Mouse (Mus musculus) adrenal gland, postnatal 4 days (tissue): ENCODE data around the gene Coro7. TPM values are rescaled to one million over a fixed set of nuclear protein-coding genes. Genes with fewer than 3 reads are reported as not detected.
"Not testable (repeated sequence)": the region's sequence is repeated elsewhere in the genome, so short reads cannot be mapped to it uniquely, and the experiment has no call there.

Experiments used
- DNase-seq, 2 experiments: peaks; one replicate each; pipeline ENCODE4 v3.0.0; 2021 to 2022; ENCODE audit warnings: low spot score in 2 of 2, mixed read lengths in 2 of 2
- long read RNA-seq, 2 experiments: library from polyadenylated mRNA; stranded (forward); transcript quantifications; one replicate each; pipeline ENCODE4 v2.0.0; 2021
- total RNA-seq, 2 experiments: library from RNA; stranded (reverse); gene quantifications; 2 replicates each; pipeline ENCODE4 v1.2.3; 2021

Coro7 gene
- total RNA-seq = 10 to 100 TPM; 32.8 to 42.6 TPM
- long read RNA-seq, experiment 1, full-length matches to known transcripts = 3 of 10 reads
- long read RNA-seq, experiment 1, partial matches to known transcripts = 5 of 10 reads
- long read RNA-seq, experiment 1, other reads (novel, unspliced or antisense) = 2 of 10 reads
- long read RNA-seq, experiment 2, full-length matches to known transcripts = 6 of 25 reads
- long read RNA-seq, experiment 2, partial matches to known transcripts = 9 of 25 reads
- long read RNA-seq, experiment 2, other reads (novel, unspliced or antisense) = 10 of 25 reads

GRCm38 (mm10) chr16:4679121-4680018, at the start of gene Coro7:
Coro7 (minus strand) TSS chr16:4679777.
- peak; percentile 52 to 75 for DNase-seq

DNA sequence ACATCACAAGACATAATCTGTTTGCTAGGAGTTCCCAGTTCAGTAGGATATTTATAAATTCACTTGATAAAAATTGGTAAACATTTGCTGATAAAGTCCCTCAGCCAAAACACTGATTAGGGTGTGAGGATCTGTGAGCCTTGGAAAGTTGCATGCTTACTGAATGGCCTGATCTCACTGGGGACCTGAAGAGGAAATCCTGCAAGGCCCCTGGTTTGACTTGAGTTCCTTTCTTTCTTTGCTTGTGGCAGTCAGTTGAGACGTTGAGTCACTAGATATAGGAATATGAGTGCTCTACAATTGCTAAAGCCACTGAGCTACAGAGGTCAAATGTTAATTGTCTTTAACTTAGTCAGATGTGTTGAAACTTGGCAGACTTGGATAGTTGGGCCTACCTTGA, 48.4 kb upstream of the Coro7 start:
- DNase-seq = no peak

- DNase-seq = no peak
These were observed 47.9 kb upstream of the Coro7 start for GRCm38 (mm10) chr16:4727526-4727925.

GRCm38 (mm10) chr16:4726528-4727128, 47.1 kb upstream of the Coro7 start:
- peak in 1 of 2 experiments; percentile 17 for DNase-seq

DNA sequence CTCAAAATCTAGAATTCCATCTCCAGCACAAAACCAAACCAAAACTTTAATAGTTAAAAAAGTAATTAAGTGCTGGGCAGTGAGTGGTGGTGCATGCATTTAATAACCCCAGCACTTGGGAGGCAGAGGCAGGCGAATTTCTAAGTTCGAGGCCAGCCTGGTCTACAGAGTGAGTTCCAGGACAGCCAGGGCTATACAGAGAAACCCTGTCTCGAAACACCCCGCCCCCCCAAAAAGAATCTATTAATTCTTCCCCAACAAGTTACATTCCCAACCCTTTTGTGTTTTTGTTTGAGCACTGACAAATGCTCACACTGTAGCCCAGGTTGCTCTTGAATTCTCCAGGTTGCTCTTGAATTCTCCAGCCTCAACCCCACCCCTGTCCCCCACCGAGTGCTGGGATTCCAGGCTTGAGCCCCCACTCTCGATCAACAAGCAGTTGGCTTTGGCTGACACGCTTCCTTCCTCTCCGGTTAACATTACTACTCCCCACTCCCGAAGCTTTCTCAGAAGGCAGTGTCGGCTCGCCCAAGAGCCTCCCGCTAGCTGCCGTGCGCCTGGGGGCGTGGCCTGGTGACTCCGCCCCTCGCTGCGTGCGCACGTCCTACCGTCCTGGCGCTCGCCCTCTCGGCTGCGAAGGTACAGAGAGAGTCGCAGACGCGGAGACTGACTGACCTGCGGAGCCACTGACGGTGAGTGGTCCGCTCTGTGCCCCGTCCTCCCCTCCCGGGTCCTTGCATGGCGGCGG, 46.4 kb upstream of the Coro7 start, which contains the start of gene Hmox2:
Gene Hmox2, plus strand, starts transcription at position 582 of the 748 bp plus-strand sequence.
- peak; percentile 87 to 91 for DNase-seq

DNA sequence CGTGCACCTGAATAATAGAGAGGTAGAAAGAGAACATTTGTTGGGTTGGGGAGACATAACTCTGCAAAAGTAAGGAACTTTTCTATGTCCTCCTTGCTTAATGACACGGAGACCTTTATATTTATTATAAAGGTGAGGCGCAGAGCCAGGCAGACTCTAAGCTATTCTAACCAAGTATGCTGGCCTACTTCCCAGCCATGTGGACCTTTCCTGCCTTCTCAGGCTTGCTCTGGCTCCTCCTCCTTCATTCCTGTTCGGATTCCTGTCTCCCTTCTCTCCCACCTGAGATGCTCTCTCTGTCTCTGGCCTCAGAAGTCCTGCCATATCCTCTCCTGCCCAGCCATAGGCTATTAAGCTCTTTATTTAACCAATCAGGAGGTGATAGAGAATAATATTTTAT, 45.7 kb upstream of the Coro7 start:
- no peak for DNase-seq

- DNase-seq = no peak
These were observed 43.3 kb upstream of the Coro7 start for GRCm38 (mm10) chr16:4722915-4723209.

GRCm38 (mm10) chr16:4722128-4722914, 42.7 kb upstream of the Coro7 start:
- DNase-seq = no peak

DNA sequence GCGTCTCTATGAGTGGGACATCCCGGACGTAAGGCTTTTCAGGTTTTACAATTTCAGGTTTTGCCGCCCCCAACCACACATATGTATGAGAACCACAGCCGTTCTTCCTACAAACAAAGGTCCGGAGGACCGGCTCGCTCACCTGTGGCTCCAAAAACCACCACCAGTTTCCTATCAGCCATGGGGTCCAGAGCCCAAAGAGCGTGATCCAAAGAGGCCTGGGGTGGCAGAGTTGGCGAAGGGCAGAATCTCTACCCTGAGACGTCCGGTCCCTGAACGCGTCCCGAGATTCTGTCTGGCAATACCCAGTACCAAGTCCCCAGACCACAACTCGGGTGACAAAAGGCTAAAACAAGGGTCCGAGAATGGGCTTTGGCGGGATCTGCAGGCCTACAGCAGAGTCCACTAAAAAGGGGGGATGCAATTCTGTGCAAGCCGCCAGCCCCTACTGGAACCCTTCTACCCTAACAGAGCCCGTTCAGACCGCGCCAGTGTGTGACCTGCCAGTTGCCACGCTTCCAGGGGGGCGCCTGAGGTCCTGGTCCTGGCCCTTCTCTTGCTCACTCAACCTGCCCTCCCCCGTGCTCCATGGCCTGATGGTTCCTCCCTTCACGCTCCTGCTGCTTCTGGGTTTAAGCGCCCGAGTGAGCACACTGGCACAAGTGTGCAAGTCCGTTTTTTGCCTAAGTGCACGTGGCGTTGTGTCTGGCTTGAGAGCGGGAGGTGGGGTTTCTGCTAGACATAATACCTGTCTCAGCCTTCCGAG, 39.4 kb upstream of the Coro7 start, which contains the start of gene Nmral1:
Gene Nmral1, minus strand, starts transcription at position 604 of the 766 bp plus-strand sequence.
- DNase-seq = peak; percentile 23 to 46

GRCm38 (mm10) chr16:4717866-4718265, 38.3 kb upstream of the Coro7 start:
- DNase-seq = no peak

DNA sequence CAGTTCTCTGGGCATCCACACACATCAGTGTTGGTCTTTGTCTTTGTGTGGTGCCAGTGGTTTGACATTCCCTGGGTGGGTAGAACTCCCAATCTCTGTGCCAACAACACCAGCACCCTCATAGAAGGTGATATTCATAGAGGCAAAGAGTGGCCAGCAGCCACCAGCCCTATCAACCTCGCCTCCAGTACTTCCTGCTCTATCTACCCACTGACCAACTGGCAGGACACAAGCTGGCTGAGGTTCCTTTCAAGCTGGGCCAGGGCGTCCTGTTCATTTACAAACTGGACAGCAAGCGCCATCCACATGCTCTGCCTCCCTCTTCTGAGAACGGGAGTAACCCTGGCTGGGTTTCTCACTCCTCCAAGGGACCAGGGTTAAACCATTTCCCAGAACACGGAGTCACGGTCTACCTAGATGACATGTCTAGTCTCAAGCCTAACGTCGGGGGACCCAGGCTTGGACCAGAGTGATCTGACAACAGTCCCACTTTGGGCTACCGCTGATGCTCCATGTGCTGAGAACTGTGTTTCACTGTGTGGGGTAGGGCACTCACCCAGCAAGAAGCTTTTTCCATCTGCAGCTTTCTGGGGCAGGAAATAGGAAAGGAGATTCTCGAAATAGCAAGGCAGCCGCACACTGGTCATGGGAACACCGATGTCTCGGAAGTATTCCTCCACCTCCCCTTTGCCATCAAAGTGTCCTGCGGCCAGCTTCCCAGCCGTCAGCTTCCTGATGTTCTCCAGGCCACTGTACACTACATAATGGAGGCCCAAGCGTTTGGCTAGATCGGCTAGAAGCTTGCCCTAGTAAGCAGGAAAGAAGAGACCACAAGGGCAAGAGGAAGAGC, 34.5 kb upstream of the Coro7 start:
- no peak for DNase-seq

- DNase-seq = no peak
These were observed 31.6 kb upstream of the Coro7 start for GRCm38 (mm10) chr16:4711173-4711572.

GRCm38 (mm10) chr16:4705541-4705940, 26.0 kb upstream of the Coro7 start:
- DNase-seq = no peak

DNA sequence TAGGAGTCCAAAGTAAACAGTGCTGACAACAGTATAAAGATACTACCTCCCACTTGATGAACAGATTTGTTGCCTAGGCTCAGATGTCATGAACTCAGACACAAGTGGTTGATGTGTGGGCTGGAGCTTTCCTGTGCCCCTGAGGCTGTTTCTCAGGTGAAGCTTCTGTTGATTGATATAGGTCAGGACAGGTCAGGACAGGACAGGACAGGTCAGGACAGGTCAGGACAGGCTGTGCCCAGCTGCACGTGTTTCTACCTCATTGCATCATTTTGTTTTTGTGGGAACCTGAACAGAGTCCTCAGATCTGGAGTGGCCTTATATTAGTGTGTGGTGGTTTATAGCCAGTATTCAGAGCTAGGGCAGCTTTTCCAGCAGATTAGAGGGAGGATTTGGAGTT, 23.1 kb upstream of the Coro7 start:
- no peak for DNase-seq

DNA sequence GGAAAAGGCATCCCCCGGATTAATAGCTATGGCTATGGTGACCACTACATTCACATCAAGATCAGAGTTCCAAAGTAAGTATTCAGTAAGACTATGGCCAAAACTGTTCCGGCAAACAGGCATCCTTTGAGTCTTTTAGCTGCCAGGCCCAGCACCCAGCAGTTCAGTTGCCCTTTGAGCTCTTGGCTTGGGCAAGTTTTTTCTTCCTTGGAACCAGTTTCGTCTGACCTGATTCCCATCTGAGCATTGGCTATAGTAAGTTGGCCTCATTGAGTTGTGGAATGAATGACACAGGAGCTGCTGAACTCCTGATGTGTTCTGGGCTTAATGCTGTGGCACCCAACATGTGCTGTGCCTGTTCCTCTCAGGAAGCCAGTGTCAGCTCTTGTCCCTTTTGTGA, 21.6 kb upstream of the Coro7 start:
- DNase-seq = no peak

- DNase-seq = not testable (repeated sequence)
These were observed 9.8 kb upstream of the Coro7 start for GRCm38 (mm10) chr16:4689371-4689770.

DNA sequence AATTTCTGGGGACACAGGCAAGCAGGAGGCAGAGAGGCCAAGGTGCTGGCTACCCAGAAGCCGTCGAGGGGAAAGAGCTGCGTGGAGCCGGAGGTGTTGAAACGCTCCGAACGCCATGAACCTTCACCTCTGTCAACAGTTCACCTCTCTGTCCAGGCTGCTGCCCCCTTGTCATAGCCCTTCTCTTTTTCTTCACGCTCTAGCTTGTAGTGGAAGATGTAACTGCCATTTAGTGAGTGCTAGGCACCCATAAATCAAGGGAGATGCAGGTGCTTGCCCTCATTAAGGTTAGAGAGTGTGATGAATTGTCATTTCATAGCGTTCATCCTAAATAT, 4.8 kb upstream of the Coro7 start:
- DNase-seq = no peak

- peak; percentile 92 to 97 for DNase-seq
These were observed 4.2 kb upstream of the Coro7 start for GRCm38 (mm10) chr16:4683581-4684456.
